Mouse (Mus musculus) ovary, adult 18-20 months (tissue): ENCODE measurements around the gene Ppfia1.
A peak's percentile ranks its signal among the peaks of the same experiment; 100 is the strongest.

Experiments used
- DNase-seq: peaks from one replicate; pipeline ENCODE4 v3.0.0; 2022; ENCODE audit warnings: low spot score, mixed read lengths

Ppfia1 gene

DNA sequence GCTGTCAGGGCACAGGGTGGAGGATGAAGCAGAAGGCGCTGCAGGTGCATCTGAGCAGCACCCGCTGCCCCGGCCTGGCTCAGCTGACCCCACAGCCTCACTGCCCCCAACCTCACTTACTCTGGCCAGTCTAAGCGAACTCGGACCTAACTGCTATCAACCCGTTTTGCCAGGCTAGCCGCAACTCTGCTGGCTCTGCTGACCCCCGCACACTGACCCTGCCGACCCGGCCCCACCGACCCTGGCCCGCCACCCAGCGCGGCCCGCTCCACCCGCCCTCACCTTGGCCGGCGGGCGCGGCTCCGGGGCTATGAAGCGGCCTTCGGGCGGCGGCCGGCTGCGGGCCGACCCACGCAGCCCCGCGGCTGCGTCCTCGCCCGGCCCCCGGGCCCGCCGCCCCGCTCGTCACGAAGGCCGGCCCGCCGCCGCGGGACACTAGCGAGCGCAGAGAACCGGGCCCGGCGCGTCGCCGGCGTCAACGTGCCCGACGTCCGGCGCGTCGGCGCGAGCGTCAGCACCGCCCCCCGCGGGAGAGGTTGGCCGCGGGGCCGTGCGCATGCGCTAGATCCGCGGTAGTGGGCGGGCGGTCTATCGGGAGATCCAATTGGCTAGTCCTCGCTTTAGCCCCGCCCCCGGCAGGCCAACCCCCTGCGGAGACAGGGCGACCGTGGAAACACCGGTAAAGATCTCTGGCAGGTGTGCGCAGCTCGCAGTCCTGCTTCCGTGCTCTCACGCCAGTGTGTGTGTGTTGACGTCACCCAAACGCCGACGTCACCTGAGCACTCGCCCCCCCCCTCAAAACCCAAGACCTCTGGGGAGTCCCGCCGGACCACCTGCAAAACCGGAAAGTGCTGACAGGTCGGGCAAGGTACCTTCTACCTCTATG, at the start of gene Ppfia1:
Ppfia1 (minus strand) TSS at position 493 of the 886 bp plus-strand sequence.
- DNase-seq: peak; percentile 94

DNA sequence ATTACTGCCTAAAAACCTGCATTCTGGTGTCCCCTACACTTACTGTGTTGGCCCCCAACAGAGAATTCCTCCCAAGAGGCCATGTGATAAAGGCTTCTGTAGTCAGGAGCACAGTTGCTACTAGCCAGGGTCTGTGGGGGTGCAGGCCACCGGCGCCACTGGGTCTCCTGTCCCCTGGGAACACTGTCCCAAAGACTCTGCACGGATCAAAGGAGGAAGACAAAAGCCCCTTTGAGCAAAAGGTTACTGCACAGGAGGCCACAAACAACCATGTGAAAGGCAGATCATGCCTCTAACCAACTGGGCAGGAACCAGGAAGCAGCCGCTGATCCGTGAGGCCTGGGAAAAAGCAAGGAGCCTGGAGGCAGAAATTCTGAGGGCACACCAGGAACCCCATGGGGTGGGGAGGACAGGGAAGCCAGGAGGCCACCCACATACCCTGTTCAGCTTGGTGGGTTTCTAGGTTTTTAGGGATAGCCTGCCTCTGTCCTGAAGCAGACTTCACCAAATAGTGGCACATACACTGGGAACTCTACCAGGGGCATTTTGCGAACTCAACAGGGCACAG, 46.9 kb upstream of the Ppfia1 start:
- no peak for DNase-seq

DNA sequence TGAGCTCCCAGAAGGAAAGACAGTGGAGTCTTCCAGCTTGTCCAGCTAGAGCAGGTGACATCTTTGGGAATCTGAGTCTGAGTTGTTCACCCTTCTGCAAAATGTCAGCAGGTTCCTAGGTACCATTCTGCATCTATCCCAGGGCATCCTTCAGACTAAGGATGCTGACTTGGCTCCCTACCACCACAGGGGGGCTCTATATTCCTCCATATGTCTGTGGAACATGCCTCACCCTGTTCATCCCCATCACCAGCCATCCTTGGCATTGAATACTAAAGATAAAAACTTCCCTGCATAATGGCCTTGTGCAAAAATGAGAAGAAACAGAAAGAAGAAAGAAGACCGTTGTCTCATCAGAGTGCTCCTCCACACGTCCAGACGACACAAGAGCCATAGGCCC, 36.0 kb upstream of the Ppfia1 start:
- no peak for DNase-seq

DNA sequence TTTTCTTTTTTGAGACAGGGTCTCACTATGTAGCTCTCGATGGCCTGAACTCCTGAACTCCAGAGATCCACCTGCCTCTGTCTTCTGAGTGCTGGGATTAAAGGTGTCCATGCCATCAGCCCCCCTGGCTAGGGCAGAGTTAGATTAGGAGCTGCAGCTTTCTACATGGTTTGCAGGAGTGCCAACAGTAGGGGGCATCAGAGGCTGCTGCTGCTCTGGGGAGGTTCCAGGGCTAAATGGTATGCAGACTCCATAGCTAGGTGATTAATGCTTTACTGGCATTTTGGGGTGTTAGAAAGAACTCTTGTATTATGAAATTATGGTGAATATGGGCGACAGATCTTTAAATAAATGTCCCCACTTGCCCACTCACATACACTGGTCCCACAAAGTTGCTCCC, 33.8 kb upstream of the Ppfia1 start:
- no peak for DNase-seq

DNA sequence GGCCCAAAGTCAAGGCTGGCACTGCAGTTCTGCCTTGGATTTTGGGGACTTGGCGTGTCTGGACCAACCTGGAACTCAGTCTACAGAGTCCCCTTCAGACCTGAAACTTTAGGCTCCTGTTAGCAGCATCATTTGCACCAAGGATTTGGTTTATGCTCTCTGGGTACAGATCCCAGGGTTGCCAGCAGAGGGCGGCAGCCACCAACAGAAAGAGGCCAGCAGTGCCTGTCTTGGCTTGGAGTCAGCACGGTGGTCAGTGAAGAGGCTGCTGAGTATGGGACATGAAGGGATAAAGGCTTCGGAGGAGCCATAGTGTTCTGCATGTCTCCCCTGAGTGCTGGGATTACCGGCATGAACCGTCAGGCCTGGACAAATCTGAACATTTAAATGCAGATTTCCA, 32.1 kb upstream of the Ppfia1 start:
- peak; percentile 48 for DNase-seq

- no peak for DNase-seq
Measured at GRCm38 (mm10) chr7:144583619-144584018, 30.1 kb upstream of the Ppfia1 start.

DNA sequence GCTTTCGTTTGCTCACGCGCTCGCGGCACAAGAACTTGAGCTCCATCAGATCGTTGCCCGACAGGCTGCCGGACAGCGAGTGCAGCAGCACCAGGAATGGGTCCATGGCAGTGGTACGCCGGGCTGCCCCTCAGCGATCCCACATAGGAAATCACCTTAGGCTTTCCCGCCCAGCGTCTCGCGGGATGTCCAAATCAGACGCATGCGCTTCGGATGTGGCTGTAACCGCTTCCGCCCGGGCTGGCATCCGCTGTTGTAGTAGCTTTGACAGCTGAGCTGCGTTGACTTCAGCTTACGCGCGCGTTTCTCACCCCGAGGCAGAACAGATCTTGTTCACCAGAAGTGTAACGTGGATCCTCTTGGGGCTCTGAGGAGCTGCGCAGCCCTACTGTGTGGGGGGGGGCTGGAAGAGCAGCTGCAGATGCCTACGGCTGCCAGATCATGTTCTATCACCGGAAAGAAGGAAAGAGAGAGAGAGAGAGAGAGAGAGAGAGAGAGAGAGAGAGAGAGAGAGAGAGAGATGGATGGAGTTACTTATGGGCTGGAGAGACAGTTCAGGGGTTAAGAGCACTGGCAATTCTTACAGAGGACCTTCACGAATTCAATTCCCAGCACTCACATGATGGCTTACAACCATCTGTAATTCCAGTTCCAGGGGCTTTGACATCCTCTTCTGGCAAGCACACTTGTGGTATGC, 28.9 kb upstream of the Ppfia1 start, which contains the start of gene Fadd:
Fadd (minus strand) TSS at position 180 of the 697 bp plus-strand sequence.
- DNase-seq: peak; percentile 88

DNA sequence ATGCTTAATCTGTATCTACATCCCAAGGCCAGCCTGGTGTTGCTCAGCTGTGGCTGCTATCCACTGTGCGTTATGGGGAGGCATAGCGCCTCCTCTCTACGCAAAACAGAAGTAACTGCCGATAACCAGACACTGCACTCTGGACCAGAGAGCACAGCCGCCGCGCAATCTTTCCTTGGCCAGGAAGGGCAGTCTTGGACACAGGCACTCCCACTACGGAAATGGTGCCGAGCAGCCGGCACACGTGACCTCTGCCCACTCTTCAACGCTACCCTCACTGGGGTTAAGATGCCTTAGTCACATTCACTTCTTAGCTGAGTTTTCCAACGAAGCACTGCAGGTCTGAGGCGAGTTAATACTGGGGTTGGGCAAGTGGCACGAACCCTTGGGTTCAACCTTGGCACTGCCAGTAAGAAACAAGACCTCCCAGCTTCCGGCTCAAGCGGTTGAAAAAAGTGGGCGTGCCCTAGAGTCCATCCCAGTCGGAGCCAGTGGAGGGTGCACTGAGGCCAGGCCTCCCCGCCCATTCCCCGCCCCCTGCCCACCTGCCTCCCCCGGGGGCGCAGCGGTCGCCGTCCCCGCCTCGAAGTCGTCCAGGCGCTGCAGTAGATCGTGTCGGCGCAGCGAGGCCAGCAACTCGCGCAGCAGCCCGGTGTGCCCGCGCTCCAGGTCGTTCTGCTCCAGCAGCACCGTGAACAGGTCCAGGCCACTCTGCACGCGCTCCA, 28.2 kb upstream of the Ppfia1 start:
- DNase-seq: peak; percentile 82

DNA sequence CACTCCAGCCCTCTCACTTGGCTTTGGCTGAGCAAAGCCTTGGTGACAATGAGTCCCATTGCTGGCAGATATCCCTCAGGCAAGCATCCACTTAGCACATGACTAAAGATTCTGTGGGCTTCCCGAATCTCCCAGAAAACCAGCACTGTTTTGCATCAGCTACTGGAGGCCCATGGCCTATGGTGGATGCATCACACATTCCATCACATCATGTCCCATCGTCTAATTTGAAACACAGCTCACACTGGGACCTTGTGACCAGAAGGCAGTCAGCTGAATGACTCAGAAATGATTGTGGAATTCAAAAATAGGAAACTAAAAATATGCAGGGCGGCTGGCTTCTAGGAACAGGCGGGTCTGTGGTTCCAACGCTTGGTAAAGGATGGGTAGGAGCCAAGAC, 24.3 kb upstream of the Ppfia1 start:
- no peak for DNase-seq

DNA sequence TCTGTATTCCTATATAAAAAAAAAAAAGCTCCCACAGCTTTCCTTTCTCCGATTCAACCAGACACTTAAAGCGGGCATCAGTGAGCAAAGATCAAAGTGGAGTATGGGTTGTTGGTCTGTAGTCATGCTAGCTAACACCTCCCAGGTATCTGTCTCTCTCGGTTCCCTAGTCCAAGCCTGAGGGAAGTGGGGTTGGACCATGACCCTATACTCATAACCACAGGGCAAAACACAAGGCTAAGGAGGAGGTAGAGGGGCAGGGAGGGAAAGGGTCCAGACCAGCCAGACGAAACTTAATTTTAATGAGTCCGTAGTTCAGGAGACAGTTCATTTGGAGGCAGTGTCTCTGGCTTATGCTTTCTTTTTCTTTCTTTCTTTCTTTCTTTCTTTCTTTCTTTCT, 18.7 kb upstream of the Ppfia1 start:
- no peak for DNase-seq

DNA sequence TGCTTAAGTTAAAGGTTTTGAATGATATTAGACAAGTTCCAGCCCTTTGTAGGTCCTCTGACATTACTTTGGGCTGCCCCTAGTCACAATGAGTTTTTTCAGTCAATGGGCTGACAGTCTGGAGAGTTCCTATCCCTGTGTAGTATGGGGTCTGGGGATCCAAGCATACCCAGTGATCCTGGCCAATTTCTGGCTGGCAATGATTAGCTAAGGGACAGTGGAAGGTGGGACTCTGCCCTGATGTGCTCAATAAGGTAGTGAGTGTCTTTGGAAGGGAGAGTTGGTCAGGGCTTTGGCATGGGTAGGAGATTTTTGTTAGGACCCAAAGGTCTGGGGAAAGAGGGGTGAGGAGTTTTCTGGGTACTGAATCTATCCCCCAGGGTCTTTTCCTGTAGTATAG, 18.1 kb upstream of the Ppfia1 start:
- DNase-seq: no peak

- DNase-seq: no peak
Measured at GRCm38 (mm10) chr7:144569428-144569827, 15.9 kb upstream of the Ppfia1 start.

DNA sequence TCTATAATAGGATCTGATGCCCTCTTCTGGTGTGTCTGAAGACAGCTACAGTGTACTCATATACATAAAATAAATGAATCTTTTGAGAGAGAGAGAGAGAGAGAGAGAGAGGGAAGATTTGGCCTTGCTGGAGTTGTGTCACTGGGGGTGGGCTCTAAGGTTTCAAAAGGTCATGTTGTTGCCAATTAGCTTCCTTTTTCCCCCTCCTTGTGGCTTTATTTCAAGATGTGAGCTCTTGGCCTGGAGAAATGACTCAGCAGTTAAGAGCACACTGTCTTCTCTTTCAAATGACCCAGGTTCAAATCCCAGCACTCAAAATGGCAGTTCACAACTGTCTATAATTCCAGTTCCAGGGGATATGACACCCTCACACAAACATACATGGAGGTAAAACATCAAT, 14.6 kb upstream of the Ppfia1 start:
- no peak for DNase-seq

- no peak for DNase-seq
Measured at GRCm38 (mm10) chr7:144566921-144567682, 13.6 kb upstream of the Ppfia1 start.

GRCm38 (mm10) chr7:144563456-144564155, 10.1 kb upstream of the Ppfia1 start:
- no peak for DNase-seq

GRCm38 (mm10) chr7:144562016-144562415, 8.5 kb upstream of the Ppfia1 start:
- no peak for DNase-seq

GRCm38 (mm10) chr7:144560594-144560993, 7.1 kb upstream of the Ppfia1 start:
- DNase-seq: no peak

DNA sequence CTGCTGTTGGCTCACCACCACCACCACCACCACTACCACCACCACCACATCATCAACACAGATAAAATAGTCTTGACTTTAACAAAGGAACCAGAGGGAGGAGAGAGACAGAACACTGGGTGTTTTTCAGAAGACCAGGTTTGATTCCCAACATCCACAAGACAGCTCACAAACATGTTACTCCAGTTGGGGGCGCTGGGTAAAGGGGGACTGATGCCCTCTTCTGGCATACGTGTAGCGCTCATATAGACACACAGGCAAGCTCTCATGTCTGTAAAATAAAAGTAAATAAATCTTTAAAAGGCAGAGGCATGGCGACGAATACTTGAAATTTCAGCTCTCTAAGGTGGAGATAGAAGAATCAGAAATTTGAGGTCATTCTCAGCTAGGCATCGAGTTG, 5.0 kb upstream of the Ppfia1 start:
- no peak for DNase-seq

DNA sequence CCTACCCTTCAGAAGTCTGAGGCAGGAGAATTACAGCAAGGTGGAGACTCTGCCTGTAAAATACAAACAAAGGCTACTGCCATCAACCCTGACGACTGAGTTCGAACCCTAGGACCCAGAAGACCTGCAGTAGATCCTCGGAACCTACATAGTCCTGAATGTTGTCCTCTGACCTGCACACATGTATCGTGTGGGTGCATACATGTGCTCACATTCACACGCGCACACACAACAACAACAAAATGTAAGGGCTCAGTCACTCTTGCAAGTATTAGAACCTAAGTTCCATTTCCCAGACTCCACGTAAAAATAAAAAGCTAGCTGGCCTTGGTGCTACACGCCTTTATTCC, 569 bp upstream of the Ppfia1 start:
- DNase-seq: no peak

GRCm38 (mm10) chr7:144552274-144552673, 1.3 kb downstream of the Ppfia1 start:
- DNase-seq: no peak

DNA sequence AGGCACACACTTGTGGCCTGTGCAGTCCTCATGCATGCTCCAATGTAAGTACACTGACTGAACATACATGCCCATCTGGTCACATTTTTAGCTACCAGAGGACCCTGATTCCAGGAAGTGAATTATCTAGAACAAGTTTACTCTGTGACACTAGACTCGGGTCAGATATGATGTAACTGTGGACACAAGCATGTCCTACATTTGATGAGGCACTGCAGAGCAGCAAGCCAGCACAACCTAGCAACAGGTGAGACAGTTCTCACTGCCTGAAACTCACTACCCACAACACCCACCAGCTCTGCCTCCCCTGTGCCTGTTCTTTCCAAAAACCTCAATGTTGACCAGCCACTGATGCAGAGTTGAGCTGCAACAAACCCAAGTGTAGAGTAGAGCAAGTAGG, 2.7 kb downstream of the Ppfia1 start:
- no peak for DNase-seq
